Mouse (Mus musculus) heart, embryonic 15.5 days (tissue): ENCODE data around the gene Map3k9. TPM values are rescaled to one million over a fixed set of nuclear protein-coding genes. Genes with fewer than 3 reads are reported as not detected.

ENCODE experiments used
- ATAC-seq: fragments of 200-750 bp; cut with Nextera tagmentation; replicated peaks from 2 replicates; pipeline ENCODE4 v1.8.0; 2017; ENCODE audit warnings: low read depth, moderate TSS enrichment; ENCODE audit not compliant: insufficient number of reproducible peaks, insufficient read depth, low FRiP score
- H3K27ac ChIP-seq: fragments of 300-500 bp; sonication (generic); 2 replicates; pipeline ENCODE4 v1.5.1; 2015; ENCODE audit warnings: mild to moderate bottlenecking, inconsistent platforms
- H3K27me3 ChIP-seq: fragments of 300-500 bp; sonication (generic); 2 replicates; pipeline ENCODE4 v1.6.1; 2015; ENCODE audit warnings: inconsistent platforms
- H3K36me3 ChIP-seq: fragments of 300-500 bp; sonication (generic); 2 replicates; pipeline ENCODE4 v1.6.1; 2015; ENCODE audit warnings: mild to moderate bottlenecking, inconsistent platforms
- H3K4me1 ChIP-seq: fragments of 300-500 bp; sonication (generic); replicated peaks from 2 replicates; pipeline ENCODE4 v1.6.1; 2015; ENCODE audit warnings: inconsistent platforms
- H3K4me2 ChIP-seq: fragments of 300-500 bp; sonication (generic); 2 replicates; pipeline ENCODE4 v1.6.1; 2015; ENCODE audit warnings: inconsistent platforms, mild to moderate bottlenecking, moderate library complexity
- H3K4me3 ChIP-seq: fragments of 300-500 bp; sonication (generic); 2 replicates; pipeline ENCODE4 v1.5.1; 2015; ENCODE audit warnings: mild to moderate bottlenecking, inconsistent platforms
- H3K9ac ChIP-seq: fragments of 300-500 bp; sonication (generic); 2 replicates; pipeline ENCODE4 v1.6.1; 2015; ENCODE audit warnings: mild to moderate bottlenecking, inconsistent platforms
- H3K9me3 ChIP-seq: fragments of 300-500 bp; sonication (generic); replicated peaks from 2 replicates; pipeline ENCODE4 v1.6.1; 2016; ENCODE audit warnings: inconsistent platforms
- WGBS: fragments of 180-500 bp; shearing (Covaris S2); methylation state at CpG from one replicate; pipeline ENCODE4 v1.1.7; 2015; ENCODE audit warnings: mixed read lengths; 5-methylcytosine and 5-hydroxymethylcytosine counted together
- polyA plus RNA-seq: library from polyadenylated mRNA; unstranded; fragments of >200 nt; fragmentation: Nextera tagmentation; extraction: Ambion mirVana; gene quantifications from 2 replicates; pipeline ENCODE4 v1.2.1, GENCODE M21; 2015

Gene Map3k9
- polyA plus RNA-seq, 1 experiment from 2014 or later, result 0.19 TPM

DNA sequence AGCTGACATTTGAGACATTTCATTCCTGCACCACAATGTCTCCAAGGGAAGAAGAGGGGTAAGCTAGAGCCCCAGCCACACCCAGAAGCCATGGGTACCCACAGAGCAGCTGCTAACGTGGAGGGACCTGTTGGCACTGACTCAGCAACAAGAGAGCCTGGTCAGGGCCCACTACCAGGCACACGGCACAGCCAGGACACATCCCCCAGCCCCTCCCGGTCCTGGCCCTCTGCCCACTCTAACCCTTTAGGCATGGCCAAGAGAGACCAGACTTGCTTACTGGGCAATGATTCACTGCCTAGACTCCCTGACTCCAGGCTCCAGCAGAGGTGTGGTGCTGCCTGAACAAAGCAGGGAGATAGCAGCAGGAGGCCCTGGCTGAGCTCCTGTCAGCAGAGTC is 32.1 kb downstream of the Map3k9 start:
- ATAC-seq, result no peak
- no peaks in the 10 kb centered on the region for H3K4me1 ChIP-seq
- WGBS, result 38% methylated on average over 3 of the region's 3 CpGs
- H3K4me3 ChIP-seq, result no peak overlapping the region
- no peak overlapping the region for H3K27ac ChIP-seq
- no peaks in the 10 kb centered on the region for H3K36me3 ChIP-seq
- H3K27me3 ChIP-seq, result 0 out of 2 replicates have a peak, but pooled peaks cover 4% of the 10 kb centered on the region
- no peak overlapping the region for H3K4me2 ChIP-seq
- no peaks in the 10 kb centered on the region for H3K9me3 ChIP-seq
- no peak overlapping the region for H3K9ac ChIP-seq

DNA sequence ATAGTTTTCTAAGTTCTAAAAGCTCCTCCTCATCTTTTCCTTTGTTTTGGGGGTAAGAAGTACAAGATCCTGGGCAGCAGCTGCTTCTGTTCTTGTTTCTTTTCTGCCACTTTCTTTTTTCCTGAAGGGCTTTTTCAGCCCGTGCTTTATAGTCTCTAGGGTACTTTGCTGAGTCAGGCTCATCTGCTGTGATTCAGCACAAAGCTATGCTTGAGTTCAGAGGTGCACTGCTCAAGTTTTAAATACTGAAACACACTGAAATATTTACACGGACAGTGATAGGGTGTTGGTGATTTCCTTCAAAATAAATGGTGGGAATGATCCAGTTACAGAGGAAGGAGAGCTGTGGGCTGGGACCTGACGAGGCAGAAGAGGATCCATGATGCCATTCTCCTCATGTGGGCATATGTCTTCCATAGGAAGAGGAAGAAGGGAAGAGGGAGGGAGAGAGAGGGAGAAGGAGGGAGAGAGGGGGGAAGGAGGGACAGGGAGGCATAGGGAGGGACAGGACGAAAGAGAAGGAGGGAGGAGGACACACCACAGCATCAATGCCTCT is 32.9 kb downstream of the Map3k9 start:
- H3K4me1 ChIP-seq, result no peaks in the 10 kb centered on the region
- no peak for ATAC-seq
- H3K9ac ChIP-seq, result no peak overlapping the region
- H3K36me3 ChIP-seq, result no peaks in the 10 kb centered on the region
- H3K4me2 ChIP-seq, result no peak overlapping the region
- WGBS, result 37% methylated on average over 4 of the region's 4 CpGs
- H3K4me3 ChIP-seq, result no peak overlapping the region
- H3K27me3 ChIP-seq, result 0 out of 2 replicates have a peak, but pooled peaks cover 4% of the 10 kb centered on the region
- no peaks in the 10 kb centered on the region for H3K9me3 ChIP-seq
- no peak overlapping the region for H3K27ac ChIP-seq

DNA sequence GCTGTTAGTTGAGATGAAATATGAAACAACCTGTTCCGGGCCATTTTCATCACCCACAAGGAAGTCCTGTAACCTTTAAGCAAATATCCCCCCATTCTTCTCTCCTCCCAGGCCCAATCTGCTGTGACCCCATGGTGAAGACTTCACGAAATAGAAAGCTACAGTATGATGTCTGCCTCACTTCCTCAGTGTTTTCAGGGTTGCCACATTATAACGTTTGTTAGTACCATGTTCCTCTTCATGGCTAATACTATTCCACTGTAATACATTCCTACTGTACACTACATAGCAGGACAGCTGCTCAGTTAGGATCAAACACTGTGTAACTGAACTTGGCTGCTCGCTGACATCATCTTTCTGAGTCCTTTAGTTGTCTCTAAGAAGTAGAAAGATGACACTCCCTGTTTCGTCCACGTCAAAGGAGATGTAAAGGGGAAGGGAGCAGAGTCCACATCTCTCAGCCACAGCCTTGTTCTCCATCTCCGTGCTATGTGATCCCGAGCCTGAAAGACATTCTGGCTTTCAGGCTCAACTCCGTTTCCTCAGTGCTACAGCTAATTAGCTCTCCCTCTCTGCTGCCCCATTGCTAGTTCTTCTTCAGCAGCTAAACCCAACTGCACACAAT is 34.5 kb downstream of the Map3k9 start:
- H3K9ac ChIP-seq, result no peak overlapping the region
- WGBS, result 73% methylated on average over 9 of the region's 9 CpGs

DNA sequence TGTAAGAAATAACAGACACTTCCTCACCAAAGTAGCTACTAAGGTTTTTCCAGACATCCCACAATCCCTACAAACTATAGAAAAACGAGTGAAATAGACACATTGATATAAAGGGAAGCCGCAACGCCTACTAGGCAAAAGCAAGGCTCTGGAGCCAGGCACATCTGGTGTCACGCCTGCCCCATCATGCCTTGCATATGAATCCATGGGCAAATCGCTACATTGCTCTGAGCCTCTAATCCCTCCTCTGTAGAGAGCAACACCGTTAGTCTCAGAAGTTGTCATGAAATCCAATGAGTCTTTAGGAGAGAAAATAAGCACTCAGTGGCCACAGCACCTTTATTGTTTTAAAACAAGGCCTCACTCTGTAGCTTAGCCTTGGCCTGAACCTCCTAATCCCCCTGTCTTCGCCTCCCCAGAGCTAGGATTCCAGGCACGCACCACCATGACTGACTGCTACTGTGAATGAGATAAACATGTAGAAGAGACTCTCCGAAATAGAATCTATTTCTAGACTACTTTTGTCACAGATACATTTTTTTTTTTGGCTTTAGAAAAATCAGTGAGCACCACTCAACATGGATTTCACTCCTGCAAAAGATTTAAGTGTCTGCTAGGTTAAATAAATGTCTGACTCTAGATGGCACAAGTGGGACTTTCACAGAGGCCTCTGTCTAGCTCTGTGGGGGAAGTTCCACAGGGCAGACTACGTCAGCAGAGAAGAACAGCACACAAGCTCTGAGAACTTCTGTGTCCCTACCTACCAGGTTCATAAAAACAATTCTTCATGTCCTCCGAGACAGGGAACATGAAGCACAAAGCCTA is 45.5 kb downstream of the Map3k9 start:
- Histone ChIP-seq H3K36me3 (no peaks in the 10 kb centered on the region), H3K4me2 (no peak overlapping the region), H3K9ac (no peak overlapping the region), H3K27me3 (0 out of 2 replicates have a peak, but pooled peaks cover 5% of the 10 kb centered on the region), H3K4me3 (no peak overlapping the region), H3K9me3 (no peaks in the 10 kb centered on the region), H3K4me1 (no peaks in the 10 kb centered on the region), H3K27ac (no peak overlapping the region)
- 73% methylated on average over 11 of the region's 11 CpGs for WGBS
- no peak for ATAC-seq

More for the DNA sequence above, 34.5 kb downstream of the Map3k9 start:
- no peak for ATAC-seq
- no peak overlapping the region for H3K4me2 ChIP-seq
- no peaks in the 10 kb centered on the region for H3K4me1 ChIP-seq
- H3K4me3 ChIP-seq, result no peak overlapping the region
- H3K9me3 ChIP-seq, result no peaks in the 10 kb centered on the region
- H3K27me3 ChIP-seq, result 0 out of 2 replicates have a peak, but pooled peaks cover 4% of the 10 kb centered on the region
- H3K27ac ChIP-seq, result no peak overlapping the region
- H3K36me3 ChIP-seq, result no peaks in the 10 kb centered on the region

DNA sequence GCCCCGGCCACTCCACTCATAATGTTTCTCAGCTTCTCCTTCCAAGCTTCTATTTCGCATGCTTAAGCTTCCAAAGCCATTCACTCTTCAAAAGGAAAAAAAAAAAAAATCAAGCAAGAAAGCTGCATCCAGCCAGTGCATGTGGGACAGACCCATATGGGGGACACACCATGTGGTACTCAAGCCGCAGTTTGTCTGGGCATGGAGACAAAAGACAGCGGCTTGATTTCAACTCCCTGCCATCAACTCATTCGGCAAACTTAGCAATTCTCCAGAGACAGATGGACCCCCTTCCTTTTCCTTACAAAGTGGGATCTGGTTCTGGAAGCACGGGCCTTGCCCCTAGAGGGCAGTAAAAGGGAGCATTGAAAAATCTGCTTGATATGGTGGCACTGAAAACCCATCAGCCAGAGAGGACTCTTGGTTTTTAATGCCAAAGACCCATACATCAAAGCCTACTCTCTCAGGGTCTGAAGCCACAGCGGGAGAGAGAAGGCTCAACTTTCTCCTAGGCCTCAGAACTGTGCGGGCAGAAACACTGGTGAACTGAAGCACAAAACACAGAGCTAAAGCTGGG is 54.6 kb downstream of the Map3k9 start:
- 77% methylated on average over 8 of the region's 8 CpGs for WGBS
- Histone ChIP-seq H3K27me3 (no peaks in the 10 kb centered on the region), H3K27ac (no peak overlapping the region), H3K4me2 (no peak overlapping the region), H3K4me1 (no peaks in the 10 kb centered on the region), H3K36me3 (no peaks in the 10 kb centered on the region), H3K9ac (no peak overlapping the region), H3K9me3 (no peaks in the 10 kb centered on the region), H3K4me3 (no peak overlapping the region)
- ATAC-seq, result no peak

DNA sequence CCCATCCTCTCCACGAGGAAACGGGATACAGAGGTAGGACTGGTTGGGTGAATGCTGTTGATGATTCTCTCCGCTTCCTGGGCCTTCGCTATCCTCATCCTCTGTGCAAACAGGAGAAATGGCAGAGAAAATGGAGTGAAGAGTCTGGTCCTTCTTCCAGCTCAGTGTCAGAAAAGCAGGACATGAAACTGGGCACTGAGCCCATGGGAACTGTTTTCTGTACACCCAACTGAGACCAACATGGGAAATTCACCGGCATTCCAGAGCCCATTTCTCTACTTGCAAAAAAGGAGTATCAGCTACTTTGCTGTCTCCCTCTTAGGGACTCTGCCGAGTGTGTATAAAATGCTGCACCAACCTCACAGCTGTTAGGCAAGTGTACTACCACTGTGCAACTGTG is 56.2 kb downstream of the Map3k9 start:
- Histone ChIP-seq H3K36me3 (no peaks in the 10 kb centered on the region), H3K4me2 (no peak overlapping the region), H3K27me3 (no peaks in the 10 kb centered on the region), H3K4me1 (no peaks in the 10 kb centered on the region), H3K4me3 (no peak overlapping the region), H3K9ac (no peak overlapping the region), H3K9me3 (no peaks in the 10 kb centered on the region), H3K27ac (no peak overlapping the region)
- 83% methylated on average over 6 of the region's 6 CpGs for WGBS
- no peak for ATAC-seq

DNA sequence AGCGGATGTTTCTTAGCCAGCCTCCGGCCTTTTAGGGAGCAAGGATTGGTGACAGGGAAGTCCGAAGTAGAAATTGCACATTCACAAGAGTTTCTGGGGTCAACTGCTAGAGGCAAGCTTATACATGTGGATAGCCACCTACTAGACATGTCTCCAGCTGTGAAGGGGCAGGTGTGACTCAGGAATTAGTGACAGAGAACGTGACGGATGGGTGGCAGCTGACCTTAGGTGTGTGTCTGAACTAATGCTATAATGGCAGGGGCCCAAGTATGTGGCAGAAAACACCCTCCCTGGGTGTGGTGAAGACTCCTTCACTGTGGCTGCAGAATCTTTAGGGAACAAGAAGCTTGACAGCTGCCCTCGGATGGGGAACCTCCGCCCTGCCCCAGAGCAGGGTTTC is 57.6 kb downstream of the Map3k9 start:
- no peak overlapping the region for H3K9ac ChIP-seq
- WGBS, result 78% methylated on average over 7 of the region's 7 CpGs
- no peak overlapping the region for H3K4me3 ChIP-seq
- ATAC-seq, result no peak
- no peak overlapping the region for H3K4me2 ChIP-seq
- H3K36me3 ChIP-seq, result no peaks in the 10 kb centered on the region
- no peak overlapping the region for H3K27ac ChIP-seq
- H3K27me3 ChIP-seq, result no peaks in the 10 kb centered on the region
- no peaks in the 10 kb centered on the region for H3K9me3 ChIP-seq
- no peaks in the 10 kb centered on the region for H3K4me1 ChIP-seq

DNA sequence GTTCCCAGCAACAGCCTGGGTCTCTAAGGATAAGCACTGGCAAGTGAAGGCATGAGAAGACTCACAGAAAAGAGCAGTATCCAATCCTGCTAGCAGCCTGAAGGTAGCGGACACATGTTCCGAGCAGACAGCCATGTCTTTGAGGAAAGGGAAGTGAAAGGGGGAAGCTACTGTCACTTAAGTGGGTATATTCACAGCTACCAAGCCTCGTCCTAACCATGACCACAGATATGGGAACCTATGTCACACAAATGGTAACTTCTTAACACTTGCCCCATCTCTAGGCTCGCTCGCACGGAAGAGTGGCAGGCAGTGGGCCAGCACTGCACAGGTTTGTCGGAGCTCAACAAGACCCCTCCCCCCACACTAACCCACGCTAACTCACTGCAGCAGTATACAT is 61.3 kb downstream of the Map3k9 start:
- no peak for ATAC-seq
- H3K36me3 ChIP-seq, result no peaks in the 10 kb centered on the region
- no peak overlapping the region for H3K27ac ChIP-seq
- H3K9me3 ChIP-seq, result no peaks in the 10 kb centered on the region
- no peak overlapping the region for H3K9ac ChIP-seq
- H3K4me1 ChIP-seq, result no peaks in the 10 kb centered on the region
- no peak overlapping the region for H3K4me2 ChIP-seq
- H3K27me3 ChIP-seq, result no peaks in the 10 kb centered on the region
- 80% methylated on average over 8 of the region's 8 CpGs for WGBS
- no peak overlapping the region for H3K4me3 ChIP-seq

DNA sequence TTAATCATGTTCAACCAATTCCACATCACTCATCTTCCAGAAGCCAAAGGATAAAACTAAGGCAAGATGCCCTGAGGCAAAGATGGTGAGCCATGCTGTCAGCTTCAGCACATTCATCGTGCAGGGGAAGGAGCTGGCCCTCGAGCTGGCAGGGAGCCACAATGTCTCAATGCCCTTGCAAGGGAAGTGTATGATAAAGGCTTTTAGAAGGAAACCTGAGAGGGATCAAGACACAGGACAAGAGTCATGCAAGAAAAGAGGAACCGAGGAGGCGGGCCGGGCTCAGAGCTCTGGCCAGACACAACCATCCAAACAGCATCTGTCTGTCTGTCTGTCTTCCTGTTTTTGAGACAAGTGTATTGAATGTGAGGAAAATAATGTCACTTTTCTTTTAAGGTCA is 61.8 kb downstream of the Map3k9 start:
- Histone ChIP-seq H3K9ac (no peak overlapping the region), H3K36me3 (no peaks in the 10 kb centered on the region), H3K4me1 (no peaks in the 10 kb centered on the region), H3K27ac (no peak overlapping the region), H3K9me3 (no peaks in the 10 kb centered on the region), H3K27me3 (no peaks in the 10 kb centered on the region), H3K4me3 (no peak overlapping the region), H3K4me2 (no peak overlapping the region)
- WGBS, result 60% methylated on average over 5 of the region's 5 CpGs
- ATAC-seq, result no peak

DNA sequence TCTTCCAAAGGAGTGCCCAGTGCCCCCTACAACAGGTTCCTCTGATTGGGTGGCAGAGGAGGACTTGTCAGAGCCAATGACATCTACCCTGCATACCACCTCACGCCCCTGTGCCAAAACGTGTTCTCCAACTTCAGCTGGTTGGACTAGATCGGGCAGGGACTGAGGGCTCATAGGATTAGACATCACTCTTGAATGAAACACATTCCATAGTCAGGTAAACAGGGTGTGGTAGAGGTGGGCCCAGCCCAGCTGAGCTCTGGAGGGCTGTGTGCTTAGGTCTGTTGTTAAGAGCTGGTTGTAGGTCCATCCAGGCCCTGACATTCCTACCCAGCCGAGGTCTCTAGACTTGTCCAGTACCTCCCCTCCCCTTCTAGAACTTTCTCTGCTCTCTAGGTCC is 68.4 kb downstream of the Map3k9 start:
- WGBS, result 85% methylated on average over 4 of the region's 4 CpGs

DNA sequence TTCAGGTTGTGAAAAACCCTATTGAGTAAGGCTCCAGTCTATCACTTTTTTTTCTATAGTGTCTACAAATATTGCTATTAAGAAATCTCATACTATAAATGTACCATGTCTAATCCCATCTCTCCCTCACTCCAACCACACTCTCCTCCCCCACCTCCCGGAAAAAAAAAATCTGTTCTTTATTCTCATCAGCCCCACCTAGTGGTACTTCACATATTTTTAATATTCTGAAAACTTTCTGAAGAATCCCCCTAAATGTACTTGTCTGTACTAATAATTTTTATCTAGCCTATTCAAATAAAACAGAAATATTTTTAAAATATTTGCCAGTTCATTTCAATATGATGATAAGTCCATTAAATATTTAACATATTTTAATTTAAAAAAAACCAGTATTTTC is 78.1 kb downstream of the Map3k9 start:
- Histone ChIP-seq H3K9me3 (no peaks in the 10 kb centered on the region), H3K4me2 (no peak overlapping the region), H3K4me1 (no peaks in the 10 kb centered on the region), H3K27me3 (no peaks in the 10 kb centered on the region), H3K4me3 (no peak overlapping the region), H3K36me3 (no peaks in the 10 kb centered on the region), H3K9ac (no peak overlapping the region), H3K27ac (no peak overlapping the region)
- no peak for ATAC-seq
- WGBS, result 4% methylated on average over 1 of the region's 1 CpGs

More for the DNA sequence above, 68.4 kb downstream of the Map3k9 start:
- Histone ChIP-seq H3K4me1 (no peaks in the 10 kb centered on the region), H3K9me3 (no peaks in the 10 kb centered on the region), H3K4me3 (no peak overlapping the region), H3K27me3 (no peaks in the 10 kb centered on the region), H3K27ac (no peak overlapping the region), H3K36me3 (no peaks in the 10 kb centered on the region), H3K4me2 (no peak overlapping the region), H3K9ac (no peak overlapping the region)
- no peak for ATAC-seq
